Mouse (Mus musculus) heart, adult 2 months (tissue): ENCODE data around the gene Leng9.

ENCODE experiments used
- CTCF ChIP-seq: fragments of 200-600 bp; IDR thresholded peaks from 2 replicates; pipeline ENCODE4 v1.8.1; 2022; ENCODE audit warnings: antibody characterized with exemption, mild to moderate bottlenecking, moderate library complexity
- POLR2A ChIP-seq: fragments of 200-500 bp; IDR thresholded peaks from 2 replicates; pipeline ENCODE4 v1.6.1; 2011; ENCODE audit warnings: mild to moderate bottlenecking, low read depth, low read length, control low read depth; ENCODE audit not compliant: insufficient read depth

GRCm38 (mm10) chr7:4145552-4146190 is 4.5 kb downstream of the Leng9 start:
- TF ChIP-seq CTCF (peak; percentile 93), POLR2A (peak; percentile 7; the same call in 1 of the 2 replicates)
